Mouse (Mus musculus): Measurements from ENCODE around the gene Slc29a4.

DNA sequence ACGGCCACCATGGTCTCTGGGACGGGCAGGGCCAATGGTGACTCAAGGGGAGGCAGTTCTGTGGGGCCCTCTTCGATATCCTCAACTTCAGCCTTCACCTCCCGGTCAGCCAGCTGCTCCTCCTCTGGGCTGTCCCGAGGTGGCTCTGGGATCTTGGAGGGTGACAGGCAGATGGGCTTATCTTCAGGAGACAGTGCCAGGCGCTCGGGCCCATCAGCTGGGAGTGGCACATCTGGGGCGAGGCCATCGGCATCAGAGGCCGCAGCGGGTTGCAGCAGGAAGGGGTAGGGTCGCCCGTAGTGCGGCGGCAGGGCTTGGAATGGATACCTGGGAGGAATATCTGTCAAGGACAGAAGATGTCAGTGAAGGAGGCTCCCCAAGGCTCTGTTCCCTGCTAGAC is 79.7 kb downstream of the Slc29a4 start:
- TF ChIP-seq CTCF (IDR thresholded peaks at IDR 0.05) (no peak), EP300 (IDR thresholded peaks at IDR 0.05) (no peak)
